Mouse (Mus musculus): ENCODE results near the gene Prpf18. TPM values are rescaled to one million over a fixed set of nuclear protein-coding genes. Genes with fewer than 3 reads are reported as not detected.
A peak's percentile ranks its signal among the peaks of the same experiment; 100 is the strongest.

Gene Prpf18
- polyA plus RNA-seq, 1 experiment from 2014 or later = 16.2 TPM

DNA sequence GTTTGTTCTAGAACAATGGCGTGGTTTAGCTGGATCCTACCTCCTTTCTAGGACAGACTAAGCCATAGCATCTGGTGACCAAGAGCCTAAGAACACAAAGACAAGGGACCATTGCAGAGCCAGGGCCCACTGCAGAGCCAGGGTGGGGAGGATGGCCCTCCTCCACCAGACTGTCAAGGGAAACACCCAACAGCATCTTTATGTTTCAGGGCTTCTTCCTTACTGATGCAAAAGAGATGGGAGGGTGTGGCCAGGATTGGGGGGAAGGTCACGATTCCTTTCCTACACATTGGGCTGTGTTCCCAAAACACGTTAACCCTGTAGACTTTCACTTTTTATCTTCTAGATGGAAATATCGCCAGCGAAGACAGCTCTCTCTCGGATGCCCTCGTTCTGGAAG is 54.9 kb downstream of the Prpf18 start:
- Histone ChIP-seq H3K4me3 (ENCODE audit: low read depth, low read length) (no peak overlapping the region), H3K27me3 (ENCODE audit: insufficient read depth, low read length) (no peaks in the 10 kb centered on the region), H3K4me2 (ENCODE audit: low read depth, low read length) (no peak overlapping the region), H3K9me3 (ENCODE audit: low read length) (no peaks in the 10 kb centered on the region), H3K27ac (ENCODE audit: low read depth) (no peak overlapping the region), H3K36me3 (replicated peaks; ENCODE audit: insufficient read depth, low read length) (peaks cover 77% of the 10 kb centered on the region), H3K9ac (replicated peaks) (no peak overlapping the region), H3K4me1 (ENCODE audit: insufficient read depth) (peaks cover 10% of the 10 kb centered on the region)
- WGBS (ENCODE audit: insufficient replicate concordance) = 90% methylated on average over 7 of the region's 7 CpGs
- no peak for DNase-seq
- no peak for TF ChIP-seq EP300 (IDR thresholded peaks at IDR 0.05; ENCODE audit: low read depth)
- TF ChIP-seq CTCF (IDR thresholded peaks at IDR 0.05; ENCODE audit: low read depth) = no peak
- no peak for ATAC-seq

- H3K4me1 ChIP-seq (ENCODE audit: insufficient read depth) = peaks cover 10% of the 10 kb centered on the region
- no peak overlapping the region for H3K9ac ChIP-seq (replicated peaks)
- H3K27me3 ChIP-seq (ENCODE audit: insufficient read depth, low read length) = no peaks in the 10 kb centered on the region
- ATAC-seq = no peak
- H3K9me3 ChIP-seq (ENCODE audit: low read length) = no peaks in the 10 kb centered on the region
- TF ChIP-seq CTCF (IDR thresholded peaks at IDR 0.05; ENCODE audit: low read depth) (no peak), EP300 (IDR thresholded peaks at IDR 0.05; ENCODE audit: low read depth) (no peak)
- H3K4me2 ChIP-seq (ENCODE audit: low read depth, low read length) = no peak overlapping the region
- H3K36me3 ChIP-seq (replicated peaks; ENCODE audit: insufficient read depth, low read length) = peaks cover 87% of the 10 kb centered on the region
- whole genome bisulfite sequencing (ENCODE audit: insufficient replicate concordance) = 87% methylated on average over 3 of the region's 3 CpGs
- DNase-seq = no peak
- H3K4me3 ChIP-seq (ENCODE audit: low read depth, low read length) = no peak overlapping the region
- no peak overlapping the region for H3K27ac ChIP-seq (ENCODE audit: low read depth)
Observed at GRCm38 (mm10) chr2:4593878-4594387, 58.0 kb downstream of the Prpf18 start.

- no peak overlapping the region for H3K27ac ChIP-seq (ENCODE audit: low read depth)
- H3K36me3 ChIP-seq (replicated peaks; ENCODE audit: insufficient read depth, low read length) = peaks cover 91% of the 10 kb centered on the region
- H3K27me3 ChIP-seq (ENCODE audit: insufficient read depth, low read length) = no peaks in the 10 kb centered on the region
- no peak overlapping the region for H3K9ac ChIP-seq (replicated peaks)
- H3K9me3 ChIP-seq (ENCODE audit: low read length) = no peaks in the 10 kb centered on the region
- TF ChIP-seq EP300 (IDR thresholded peaks at IDR 0.05; ENCODE audit: low read depth) (no peak), CTCF (IDR thresholded peaks at IDR 0.05; ENCODE audit: low read depth) (no peak)
- H3K4me2 ChIP-seq (ENCODE audit: low read depth, low read length) = no peak overlapping the region
- WGBS (ENCODE audit: insufficient replicate concordance) = 22% methylated on average over 9 of the region's 9 CpGs
- no peak overlapping the region for H3K4me3 ChIP-seq (ENCODE audit: low read depth, low read length)
- peaks cover 10% of the 10 kb centered on the region for H3K4me1 ChIP-seq (ENCODE audit: insufficient read depth)
- ATAC-seq (peak; percentile 88), DNase-seq (peak; percentile 86)
Observed at GRCm38 (mm10) chr2:4593433-4593832, 58.5 kb downstream of the Prpf18 start.

- H3K36me3 ChIP-seq (replicated peaks; ENCODE audit: insufficient read depth, low read length) = peaks cover 92% of the 10 kb centered on the region
- DNase-seq (no peak), ATAC-seq (peak; percentile 6; the same call in 1 of the 2 replicates)
- no peak overlapping the region for H3K9ac ChIP-seq (replicated peaks)
- peak overlapping the region; percentile 22; the same call in 1 of the 2 replicates for H3K27ac ChIP-seq (ENCODE audit: low read depth)
- TF ChIP-seq EP300 (IDR thresholded peaks at IDR 0.05; ENCODE audit: low read depth) (no peak), CTCF (IDR thresholded peaks at IDR 0.05; ENCODE audit: low read depth) (no peak)
- 83% methylated on average over 7 of the region's 7 CpGs for WGBS (ENCODE audit: insufficient replicate concordance)
- peaks cover 10% of the 10 kb centered on the region for H3K4me1 ChIP-seq (ENCODE audit: insufficient read depth)
- H3K9me3 ChIP-seq (ENCODE audit: low read length) = no peaks in the 10 kb centered on the region
- no peaks in the 10 kb centered on the region for H3K27me3 ChIP-seq (ENCODE audit: insufficient read depth, low read length)
- H3K4me2 ChIP-seq (ENCODE audit: low read depth, low read length) = no peak overlapping the region
- H3K4me3 ChIP-seq (ENCODE audit: low read depth, low read length) = no peak overlapping the region
Observed at GRCm38 (mm10) chr2:4592666-4593065, 59.2 kb downstream of the Prpf18 start.

GRCm38 (mm10) chr2:4591647-4592046 is 60.3 kb downstream of the Prpf18 start:
- Histone ChIP-seq H3K4me1 (ENCODE audit: insufficient read depth) (peaks cover 10% of the 10 kb centered on the region), H3K36me3 (replicated peaks; ENCODE audit: insufficient read depth, low read length) (peaks cover 92% of the 10 kb centered on the region), H3K4me3 (ENCODE audit: low read depth, low read length) (no peak overlapping the region), H3K27me3 (ENCODE audit: insufficient read depth, low read length) (no peaks in the 10 kb centered on the region), H3K4me2 (ENCODE audit: low read depth, low read length) (no peak overlapping the region), H3K9me3 (ENCODE audit: low read length) (no peaks in the 10 kb centered on the region), H3K27ac (ENCODE audit: low read depth) (no peak overlapping the region), H3K9ac (replicated peaks) (no peak overlapping the region)
- 62% methylated on average over 3 of the region's 3 CpGs for WGBS (ENCODE audit: insufficient replicate concordance)
- DNase-seq = no peak
- no peak for TF ChIP-seq EP300 (IDR thresholded peaks at IDR 0.05; ENCODE audit: low read depth)
- no peak for TF ChIP-seq CTCF (IDR thresholded peaks at IDR 0.05; ENCODE audit: low read depth)
- ATAC-seq = no peak

DNA sequence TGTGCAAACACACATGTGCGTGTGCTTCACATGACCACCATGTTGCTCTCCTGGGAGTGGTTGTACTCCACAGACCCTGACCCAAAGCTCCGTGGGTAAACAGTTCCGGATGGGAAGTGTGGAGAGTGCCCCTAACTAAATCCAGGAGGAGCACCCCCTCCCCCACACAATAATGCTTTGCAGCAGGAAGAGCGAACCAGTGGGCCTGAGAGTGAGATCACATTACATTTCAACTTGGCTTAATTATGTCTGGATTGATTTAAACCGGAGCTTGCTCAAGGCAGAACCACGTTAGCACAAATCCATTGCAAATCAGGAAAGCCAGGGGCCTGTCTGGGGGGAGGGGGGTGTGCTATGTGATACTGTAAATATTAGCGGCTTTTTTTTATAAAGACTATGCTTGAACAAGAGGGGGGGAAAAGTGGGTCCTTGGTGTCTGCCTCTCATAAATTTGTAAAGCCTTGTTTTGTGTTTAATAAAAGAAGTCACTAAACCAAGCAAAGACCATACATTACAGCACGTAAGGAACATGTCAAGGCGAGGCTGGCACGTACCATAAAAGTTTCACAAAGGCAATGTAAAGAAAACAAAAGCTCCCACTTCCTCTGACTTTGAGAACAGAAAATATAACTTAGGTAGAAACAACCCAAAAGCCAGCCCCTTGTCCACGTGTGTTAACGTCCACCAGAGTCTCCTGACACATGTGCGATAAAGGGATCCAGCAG is 64.1 kb downstream of the Prpf18 start:
- ATAC-seq (no peak), DNase-seq (no peak)
- Histone ChIP-seq H3K27ac (ENCODE audit: low read depth) (no peak overlapping the region), H3K9ac (replicated peaks) (no peak overlapping the region), H3K4me1 (ENCODE audit: insufficient read depth) (peaks cover 4% of the 10 kb centered on the region), H3K4me3 (ENCODE audit: low read depth, low read length) (no peak overlapping the region), H3K36me3 (replicated peaks; ENCODE audit: insufficient read depth, low read length) (peaks cover 77% of the 10 kb centered on the region), H3K4me2 (ENCODE audit: low read depth, low read length) (no peak overlapping the region), H3K9me3 (ENCODE audit: low read length) (no peaks in the 10 kb centered on the region), H3K27me3 (ENCODE audit: insufficient read depth, low read length) (no peaks in the 10 kb centered on the region)
- WGBS (ENCODE audit: insufficient replicate concordance) = 84% methylated on average over 13 of the region's 13 CpGs
- TF ChIP-seq CTCF (IDR thresholded peaks at IDR 0.05; ENCODE audit: low read depth) (no peak), EP300 (IDR thresholded peaks at IDR 0.05; ENCODE audit: low read depth) (no peak)

Data from liver, postnatal 0 days (tissue).